Mouse (Mus musculus) heart, postnatal 0 days (tissue): ENCODE measurements at regions not wholly inside any gene's neighbourhood (a gene's known extent, or its start where the extent isn't known, plus 50 kb on each side); places are given as distances from the start of the nearest gene placed in this dataset.

Experiments
- CTCF ChIP-seq: IDR thresholded peaks from 2 replicates; pipeline ENCODE4 v1.5.1; 2016; ENCODE audit warnings: antibody characterized with exemption, control low read depth, low read depth
- EP300 ChIP-seq: IDR thresholded peaks from 2 replicates; pipeline ENCODE4 v1.6.1; 2016; ENCODE audit warnings: antibody characterized with exemption, low read depth

- TF ChIP-seq CTCF (no peak), EP300 (no peak)
These were observed 2195.6 kb downstream of the 9330182O14Rik start for GRCm38 (mm10) chr15:42329742-42330141.
